14 mouse cellular contexts compared by ENCODE assay signal in genomic region chr3:108730316-108730715, GRCm38 (mm10). TPM values are rescaled to one million over a fixed set of nuclear protein-coding genes. Genes with fewer than 3 reads are reported as not detected.
DNase-seq lines count a peak whose midpoint lies in the region; ATAC-seq lines count a peak whose summit lies in the region.
"Had no signal": no experiment of that assay in that cellular context is flagged by ENCODE, and none has a peak within 500 bp of the region (broad histone marks: within the 10 kb centered on the region; RNA-seq: fewer than 3 reads in every experiment).

No protein-coding gene starts in this region.

- H3K4me3 ChIP-seq in heart, embryonic 12.5 days = no peak overlapping the region
- H3K4me3 ChIP-seq in midbrain, embryonic 14.5 days (replicated peaks; ENCODE audit: low read depth, low read length) = no peak overlapping the region
- H3K4me3 ChIP-seq: hindbrain, embryonic 15.5 days had no signal

- H3K9me3 ChIP-seq in heart, embryonic 12.5 days (replicated peaks) = no peaks in the 10 kb centered on the region
- no peaks in the 10 kb centered on the region for H3K9me3 ChIP-seq in midbrain, embryonic 14.5 days (ENCODE audit: control insufficient read depth, low read length)
- H3K9me3 ChIP-seq: hindbrain, embryonic 15.5 days had no signal

- H3K4me2 ChIP-seq in heart, embryonic 12.5 days = peak overlapping the region; percentile 32; the same call in 1 of the 2 replicates
- no peak overlapping the region for H3K4me2 ChIP-seq in midbrain, embryonic 14.5 days (ENCODE audit: low read length)
- H3K4me2 ChIP-seq: hindbrain, embryonic 15.5 days had no signal

- H3K27me3 ChIP-seq in heart, embryonic 12.5 days (replicated peaks) = no peaks in the 10 kb centered on the region
- H3K27me3 ChIP-seq in midbrain, embryonic 14.5 days (ENCODE audit: control insufficient read depth, insufficient read depth, low read length) = no peaks in the 10 kb centered on the region
- H3K27me3 ChIP-seq: hindbrain, embryonic 15.5 days had no signal

- no peak for ATAC-seq in heart, embryonic 12.5 days (ENCODE audit: insufficient number of reproducible peaks, low FRiP score)
- ATAC-seq in midbrain, embryonic 14.5 days (ENCODE audit: low FRiP score, low TSS enrichment) = no peak

- DNase-seq in heart, adult 8-10 months (ENCODE audit: low spot score) = no peak
- DNase-seq in ES-CJ7 (ENCODE audit: low read depth, low spot score) (peak; percentile 75), liver (peak; percentile 87), adipocyte (ENCODE audit: low spot score) (no peak)
- peak; percentile 16 to 28 for DNase-seq in spleen, postnatal 14 days (ENCODE audit: low spot score in 2 of 2)
- DNase-seq in layer of hippocampus, adult 18-20 months (ENCODE audit: low spot score in 2 of 2) = no peak
- DNase-seq in midbrain, embryonic 14.5 days = no peak
- DNase-seq: embryo, embryonic 11 days; right cerebral cortex, postnatal 25 days had no signal

- H3K4me1 ChIP-seq in heart, embryonic 12.5 days (replicated peaks) = no peaks in the 10 kb centered on the region
- H3K4me1 ChIP-seq in midbrain, embryonic 14.5 days (ENCODE audit: control insufficient read depth, insufficient read depth, low read length) = no peaks in the 10 kb centered on the region
- H3K4me1 ChIP-seq: hindbrain, embryonic 15.5 days had no signal

- no peak overlapping the region for H3K27ac ChIP-seq in heart, embryonic 12.5 days (ENCODE audit: poor library complexity, severe bottlenecking)
- H3K27ac ChIP-seq in midbrain, embryonic 14.5 days (replicated peaks; ENCODE audit: low read depth, low read length) = no peak overlapping the region
- H3K27ac ChIP-seq: hindbrain, embryonic 15.5 days had no signal

- WGBS in heart, embryonic 12.5 days = 30% methylated on average over 12 of the region's 12 CpGs
- WGBS in midbrain, embryonic 14.5 days = 43% methylated on average over 12 of the region's 12 CpGs

- no peak overlapping the region for H3K9ac ChIP-seq in heart, embryonic 12.5 days
- no peak overlapping the region for H3K9ac ChIP-seq in midbrain, embryonic 14.5 days (replicated peaks; ENCODE audit: low read length)
- H3K9ac ChIP-seq: hindbrain, embryonic 15.5 days had no signal

- H3K36me3 ChIP-seq in heart, embryonic 12.5 days = no peaks in the 10 kb centered on the region
- H3K36me3 ChIP-seq in midbrain, embryonic 14.5 days (ENCODE audit: control insufficient read depth, insufficient read depth, low read length) = no peaks in the 10 kb centered on the region
- H3K36me3 ChIP-seq: hindbrain, embryonic 15.5 days had no signal

RNA-seq across cellular contexts. Expression of gene Gpsm2, which starts 8.2 kb away (rescaled TPM):
- polyA plus RNA-seq in heart, embryonic 12.5 days (2016; fragmentation: Nextera tagmentation; extraction: Ambion mirVana) = 33.9 and 34.6 TPM in 2 replicates
- 1 to 10 TPM in 1 of 4 experiments, under 1 TPM in 3; 0.41 to 1.3 (median 0.61) TPM for total RNA-seq in heart, adult 8-10 months (2022)
- total RNA-seq in layer of hippocampus, adult 18-20 months (2021) = 10 to 100 TPM; 10.8 to 14.1 TPM
- polyA plus RNA-seq in midbrain, embryonic 14.5 days (2014; fragmentation: Nextera tagmentation; extraction: Ambion mirVana) = 13.1 and 31.3 TPM in 2 replicates

RNA-seq across cellular contexts. Expression of gene Aknad1, which starts 9.1 kb away (rescaled TPM):
- polyA plus RNA-seq in heart, embryonic 12.5 days (2016; fragmentation: Nextera tagmentation; extraction: Ambion mirVana) = not detected in 2 replicates
- total RNA-seq in heart, adult 8-10 months (2022) = under 1 TPM in 1 of 4 experiments, not detected in 3; 0.16 TPM
- not detected for total RNA-seq in layer of hippocampus, adult 18-20 months (2021)
- polyA plus RNA-seq in midbrain, embryonic 14.5 days (2014; fragmentation: Nextera tagmentation; extraction: Ambion mirVana) = not detected in 2 replicates
- total RNA-seq: CH12.LX; left cerebral cortex, postnatal 36 days; monocyte, adult 5-6 weeks had no signal
- polyA plus RNA-seq: hindbrain, embryonic 15.5 days had no signal

Comparison
In these comparisons a context has a peak if more than half of its experiments do, and no peak if none do; other contexts are left out.
1. DNase-seq: peak in ES-CJ7 (single experiment), liver (single experiment) and spleen, postnatal 14 days (2 of 2); none in heart, adult 8-10 months (single experiment), layer of hippocampus, adult 18-20 months (0 of 2), adipocyte (single experiment) and midbrain, embryonic 14.5 days (single experiment).
2. RNA of gene Gpsm2, which starts 8.2 kb away (total RNA-seq): 10.8 to 14.1 TPM in layer of hippocampus, adult 18-20 months; 0.41 to 1.3 TPM in heart, adult 8-10 months; every median in the first group is over 4 times any median in the second.